Mouse (Mus musculus) heart, postnatal 0 days (tissue): ENCODE measurements around the gene Mef2d.

Experiments used
- CTCF ChIP-seq: IDR thresholded peaks from 2 replicates; pipeline ENCODE4 v1.5.1; 2016; ENCODE audit warnings: antibody characterized with exemption, control low read depth, low read depth
- EP300 ChIP-seq: IDR thresholded peaks from 2 replicates; pipeline ENCODE4 v1.6.1; 2016; ENCODE audit warnings: antibody characterized with exemption, low read depth

DNA sequence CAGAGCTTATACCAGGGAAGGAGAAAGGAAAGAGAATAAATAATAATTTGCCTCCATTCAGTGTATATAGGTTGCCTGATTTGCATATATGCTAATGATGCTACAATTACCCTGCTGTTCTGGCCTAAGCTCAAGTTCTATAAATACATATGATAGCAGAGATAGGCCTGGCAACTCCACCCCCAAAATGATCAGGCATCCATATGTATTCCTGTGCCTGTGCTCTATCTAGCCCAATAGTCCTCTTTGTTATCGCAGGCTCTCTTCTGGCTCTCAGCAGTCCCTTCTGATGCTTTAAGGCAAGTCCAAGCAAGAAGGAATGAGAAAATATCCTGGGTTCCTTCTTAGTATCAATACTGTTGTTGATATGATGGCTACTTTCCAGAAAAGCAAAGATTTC, 62.6 kb downstream of the Mef2d start:
- TF ChIP-seq CTCF (no peak), EP300 (no peak)
